Mouse (Mus musculus) lung, embryonic 16.5 days (tissue): ENCODE results near the gene Srsf2. TPM values are rescaled to one million over a fixed set of nuclear protein-coding genes. Genes with fewer than 3 reads are reported as not detected.
"Not testable (repeated sequence)": the region's sequence is repeated elsewhere in the genome, so short reads cannot be mapped to it uniquely, and the experiment has no call there.

Source experiments
- ATAC-seq: fragments of 200-750 bp; cut with Nextera tagmentation; 2 replicates; pipeline ENCODE4 v1.8.0; 2017; ENCODE audit warnings: low read depth, mild to moderate bottlenecking, moderate library complexity
- H3K27ac ChIP-seq: fragments of 300-500 bp; sonication (generic); 2 replicates; pipeline ENCODE4 v1.5.1; 2014; ENCODE audit warnings: mild to moderate bottlenecking, control low read depth, low read length
- H3K27me3 ChIP-seq: fragments of 300-500 bp; sonication (generic); 2 replicates; pipeline ENCODE4 v1.6.1; 2014; ENCODE audit warnings: low read depth, low read length, mixed read lengths; ENCODE audit not compliant: control insufficient read depth, insufficient read depth
- H3K36me3 ChIP-seq: fragments of 300-500 bp; sonication (generic); 2 replicates; pipeline ENCODE4 v1.6.1; 2014; ENCODE audit warnings: low read length; ENCODE audit not compliant: control insufficient read depth, insufficient read depth
- H3K4me1 ChIP-seq: fragments of 300-500 bp; sonication (generic); replicated peaks from 2 replicates; pipeline ENCODE4 v1.6.1; 2014; ENCODE audit warnings: low read length, mixed read lengths; ENCODE audit not compliant: control insufficient read depth, insufficient read depth
- H3K4me2 ChIP-seq: fragments of 300-500 bp; sonication (generic); 2 replicates; pipeline ENCODE4 v1.6.1; 2014; ENCODE audit warnings: low read depth, low read length, control low read depth
- H3K4me3 ChIP-seq: fragments of 300-500 bp; sonication (generic); 2 replicates; pipeline ENCODE4 v1.5.1; 2014; ENCODE audit warnings: mild to moderate bottlenecking, low read length, control low read depth
- H3K9ac ChIP-seq: fragments of 300-500 bp; sonication (generic); 2 replicates; pipeline ENCODE4 v1.6.1; 2014; ENCODE audit warnings: low read length, control low read depth
- H3K9me3 ChIP-seq: fragments of 300-500 bp; sonication (generic); 2 replicates; pipeline ENCODE4 v1.6.1; 2016; ENCODE audit warnings: low read length; ENCODE audit not compliant: control insufficient read depth
- WGBS: fragments of 180-500 bp; shearing (Covaris S2); extraction: QIAGEN DNeasy Blood & Tissue Kit; methylation state at CpG from one replicate; pipeline ENCODE4 v1.1.7; 2014; 5-methylcytosine and 5-hydroxymethylcytosine counted together
- polyA plus RNA-seq: library from polyadenylated mRNA; unstranded; fragments of >200 nt; fragmentation: Nextera tagmentation; extraction: Ambion mirVana; gene quantifications from 2 replicates; pipeline ENCODE4 v1.2.1, GENCODE M21; 2015

The Srsf2 gene
- 661 and 761 TPM in 2 replicates for polyA plus RNA-seq

- Histone ChIP-seq H3K9ac (peak within 1 kb of the TSS; percentile 98), H3K27ac (peak within 1 kb of the TSS; percentile 100), H3K4me3 (peak within 1 kb of the TSS; percentile 97), H3K9me3 (no peaks in the 10 kb centered on the region), H3K4me1 (peaks cover 18% of the 10 kb centered on the region), H3K27me3 (no peaks in the 10 kb centered on the region), H3K4me2 (peak within 1 kb of the TSS; percentile 80), H3K36me3 (peaks cover 24% of the 10 kb centered on the region)
- WGBS, result under 1% methylated on average over 53 of the region's 74 CpGs
- peak; percentile 90 for ATAC-seq
Observed at GRCm38 (mm10) chr11:116852891-116853511, at the start of gene Srsf2. Srsf2 (minus strand) TSS chr11:116853094.

DNA sequence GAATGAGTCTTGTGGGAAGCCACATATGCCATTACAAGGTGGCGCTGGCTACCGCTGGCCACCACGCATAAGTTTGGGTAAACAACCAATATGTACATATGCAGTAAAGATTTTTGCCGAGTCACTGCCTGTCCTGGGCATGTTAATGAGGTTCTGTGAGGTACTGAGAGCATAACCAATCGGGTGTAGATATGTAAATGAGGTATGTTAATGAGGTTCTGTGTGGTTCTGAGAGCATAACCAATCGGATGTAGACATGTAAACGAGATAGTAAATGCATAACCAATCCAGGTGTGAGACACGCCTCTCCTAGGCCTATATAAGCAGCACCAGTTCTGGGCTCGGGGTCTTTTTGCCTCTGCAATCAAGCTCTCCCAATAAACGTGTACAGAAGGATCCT is 49.7 kb upstream of the Srsf2 start:
- 82% methylated on average over 10 of the region's 10 CpGs for WGBS
- not testable (repeated sequence) for H3K4me2 ChIP-seq

DNA sequence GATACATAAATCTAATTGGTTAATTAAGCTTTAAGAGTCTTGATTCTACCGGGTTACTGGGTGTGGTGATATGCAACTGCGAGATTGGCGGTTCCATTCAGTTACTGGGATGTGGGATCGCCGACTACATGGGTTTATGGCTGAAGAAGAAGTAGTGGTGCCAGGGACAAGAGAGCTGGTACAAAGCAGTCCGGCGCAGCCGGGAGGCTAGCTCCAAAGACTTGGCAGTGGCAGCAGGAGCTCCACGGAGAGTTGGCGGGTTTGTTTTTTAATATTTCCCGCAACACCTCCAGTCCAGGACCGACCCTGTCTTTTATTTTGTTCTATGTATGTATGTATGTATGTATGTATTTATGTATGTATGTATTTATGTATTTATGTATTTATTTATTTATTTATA is 46.4 kb upstream of the Srsf2 start:
- H3K9me3 ChIP-seq, result no peaks in the 10 kb centered on the region
- H3K27ac ChIP-seq, result no peak overlapping the region
- no peak overlapping the region for H3K4me3 ChIP-seq
- H3K9ac ChIP-seq, result no peak overlapping the region
- no peak for ATAC-seq
- H3K27me3 ChIP-seq, result no peaks in the 10 kb centered on the region
- no peaks in the 10 kb centered on the region for H3K4me1 ChIP-seq
- 88% methylated on average over 12 of the region's 12 CpGs for WGBS
- H3K36me3 ChIP-seq, result no peaks in the 10 kb centered on the region
- no peak overlapping the region for H3K4me2 ChIP-seq

More for the DNA sequence above, 49.7 kb upstream of the Srsf2 start:
- not testable (repeated sequence) for H3K9me3 ChIP-seq, H3K27me3 ChIP-seq, H3K9ac ChIP-seq, H3K27ac ChIP-seq, ATAC-seq, H3K36me3 ChIP-seq, H3K4me3 ChIP-seq, H3K4me1 ChIP-seq

DNA sequence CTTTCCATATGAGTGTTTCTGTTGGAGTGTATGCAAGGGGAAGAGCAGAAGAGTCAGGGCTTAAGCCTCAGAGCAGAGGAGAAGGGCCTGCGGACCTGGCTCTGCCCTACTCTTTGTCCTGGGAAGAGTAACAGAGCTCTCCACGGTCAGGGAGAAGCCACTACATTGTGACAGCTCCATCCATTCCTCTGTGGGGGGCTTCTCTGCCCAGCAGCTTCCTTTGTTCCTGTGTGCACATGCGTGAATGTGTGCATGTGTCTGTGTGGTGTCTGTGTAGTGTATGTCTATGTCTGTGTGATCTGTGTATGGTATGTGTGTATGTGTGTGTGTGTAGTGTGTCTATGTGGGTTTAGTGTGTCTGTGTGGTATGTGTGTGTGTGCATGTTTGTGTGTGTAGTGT is 42.5 kb upstream of the Srsf2 start:
- no peak for ATAC-seq
- no peaks in the 10 kb centered on the region for H3K36me3 ChIP-seq
- H3K4me3 ChIP-seq, result no peak overlapping the region
- 76% methylated on average over 3 of the region's 3 CpGs for WGBS
- H3K9me3 ChIP-seq, result no peaks in the 10 kb centered on the region
- no peak overlapping the region for H3K27ac ChIP-seq
- H3K4me2 ChIP-seq, result no peak overlapping the region
- no peak overlapping the region for H3K9ac ChIP-seq
- H3K27me3 ChIP-seq, result no peaks in the 10 kb centered on the region
- 0 out of 2 replicates have a peak, but pooled peaks cover 4% of the 10 kb centered on the region for H3K4me1 ChIP-seq

DNA sequence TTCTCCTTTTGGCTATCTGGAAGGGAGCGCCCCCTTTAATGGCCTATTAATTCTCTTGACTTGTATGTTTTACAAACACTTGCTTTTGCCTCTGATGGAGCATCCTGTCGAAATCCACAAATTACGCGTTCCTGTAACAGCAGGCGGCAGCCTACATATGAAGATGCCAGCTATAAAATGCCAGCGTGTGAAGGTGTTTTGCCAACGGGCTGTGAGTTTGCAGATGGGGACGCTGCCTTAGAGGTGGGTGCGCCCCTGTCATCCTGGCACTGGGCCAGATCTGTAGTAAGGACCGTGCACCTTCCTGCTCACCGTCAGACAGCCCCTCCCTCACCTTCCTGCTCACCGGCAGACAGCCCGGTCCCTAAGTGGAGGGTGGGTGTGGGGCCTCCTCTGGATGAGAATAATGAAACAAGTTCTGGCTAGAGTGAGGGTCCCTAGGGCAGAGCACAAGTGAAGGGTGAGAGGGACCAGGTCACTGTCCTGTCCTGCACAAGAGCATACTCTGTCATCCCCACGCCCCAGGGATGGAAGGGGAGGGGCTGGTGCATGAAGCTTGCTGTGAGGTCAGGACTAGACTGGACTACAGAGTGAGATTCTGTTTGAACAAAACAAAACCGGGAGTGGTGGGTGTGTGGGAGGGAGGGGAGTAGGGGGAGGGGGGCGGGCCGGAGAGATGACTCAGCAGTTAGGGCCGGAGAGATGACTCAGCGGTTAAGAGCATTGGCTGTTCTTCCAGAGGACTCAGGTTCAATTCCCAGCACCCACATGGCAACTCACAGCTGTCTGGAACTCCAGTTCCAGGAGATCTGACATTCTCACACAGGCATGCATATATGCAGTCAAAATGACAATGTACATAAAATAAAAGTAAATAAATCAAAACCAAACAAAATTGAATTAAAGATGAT is 40.9 kb upstream of the Srsf2 start:
- no peak overlapping the region for H3K4me3 ChIP-seq
- no peaks in the 10 kb centered on the region for H3K27me3 ChIP-seq
- H3K9ac ChIP-seq, result no peak overlapping the region
- 0 out of 2 replicates have a peak, but pooled peaks cover 4% of the 10 kb centered on the region for H3K4me1 ChIP-seq
- no peak overlapping the region for H3K4me2 ChIP-seq
- H3K36me3 ChIP-seq, result no peaks in the 10 kb centered on the region
- H3K9me3 ChIP-seq, result no peaks in the 10 kb centered on the region
- ATAC-seq, result peak; percentile 43; the same call in 1 of the 2 replicates
- WGBS, result 47% methylated on average over 19 of the region's 19 CpGs
- H3K27ac ChIP-seq, result no peak overlapping the region

- Histone ChIP-seq H3K27me3 (no peaks in the 10 kb centered on the region), H3K4me1 (no peaks in the 10 kb centered on the region; the same call in 1 of the 2 replicates), H3K27ac (no peak overlapping the region), H3K4me2 (no peak overlapping the region), H3K9me3 (no peaks in the 10 kb centered on the region), H3K9ac (no peak overlapping the region), H3K4me3 (no peak overlapping the region), H3K36me3 (no peaks in the 10 kb centered on the region)
- WGBS, result 42% methylated on average over 5 of the region's 5 CpGs
- no peak for ATAC-seq
Observed at GRCm38 (mm10) chr11:116887136-116887535, 34.2 kb upstream of the Srsf2 start.

- no peaks in the 10 kb centered on the region for H3K36me3 ChIP-seq
- no peaks in the 10 kb centered on the region for H3K9me3 ChIP-seq
- H3K4me3 ChIP-seq, result peak overlapping the region; percentile 32
- 3% methylated on average over 27 of the region's 28 CpGs for WGBS
- peak overlapping the region; percentile 41; the same call in 1 of the 2 replicates for H3K9ac ChIP-seq
- H3K27ac ChIP-seq, result no peak overlapping the region
- peak overlapping the region; percentile 55 for H3K4me2 ChIP-seq
- peak; percentile 60 for ATAC-seq
- H3K27me3 ChIP-seq, result no peaks in the 10 kb centered on the region
- no peaks in the 10 kb centered on the region; the same call in 1 of the 2 replicates for H3K4me1 ChIP-seq
Observed at GRCm38 (mm10) chr11:116885275-116886151, 32.6 kb upstream of the Srsf2 start.

GRCm38 (mm10) chr11:116884061-116884460 is 31.2 kb upstream of the Srsf2 start:
- Histone ChIP-seq H3K36me3 (no peaks in the 10 kb centered on the region), H3K4me1 (no peaks in the 10 kb centered on the region; the same call in 1 of the 2 replicates), H3K4me3 (no peak overlapping the region), H3K4me2 (no peak overlapping the region), H3K9ac (no peak overlapping the region), H3K27me3 (no peaks in the 10 kb centered on the region), H3K9me3 (no peaks in the 10 kb centered on the region), H3K27ac (no peak overlapping the region)
- ATAC-seq, result no peak
- WGBS, result 78% methylated on average over 6 of the region's 6 CpGs
